Mouse (Mus musculus) embryonic facial prominence, embryonic 12.5 days (tissue): ENCODE results near the gene Gm17651. TPM values are rescaled to one million over a fixed set of nuclear protein-coding genes. Genes with fewer than 3 reads are reported as not detected.

Source experiments
- ATAC-seq: fragments of 200-750 bp; cut with Nextera tagmentation; 2 replicates; pipeline ENCODE4 v1.8.0; 2017; ENCODE audit not compliant: insufficient number of reproducible peaks, insufficient read depth, low FRiP score, low TSS enrichment
- H3K27ac ChIP-seq: fragments of 300-500 bp; sonication (generic); 2 replicates; pipeline ENCODE4 v1.5.1; 2016; ENCODE audit warnings: mild to moderate bottlenecking
- H3K27me3 ChIP-seq: fragments of 300-500 bp; sonication (generic); 2 replicates; pipeline ENCODE4 v1.6.1; 2016; ENCODE audit warnings: mild to moderate bottlenecking, moderate library complexity
- H3K36me3 ChIP-seq: fragments of 300-500 bp; sonication (generic); 2 replicates; pipeline ENCODE4 v1.6.1; 2016; ENCODE audit warnings: mild to moderate bottlenecking
- H3K4me1 ChIP-seq: fragments of 300-500 bp; sonication (generic); 2 replicates; pipeline ENCODE4 v1.6.1; 2016
- H3K4me2 ChIP-seq: fragments of 300-500 bp; sonication (generic); replicated peaks from 2 replicates; pipeline ENCODE4 v1.6.1; 2016; ENCODE audit warnings: mild to moderate bottlenecking, moderate library complexity
- H3K4me3 ChIP-seq: fragments of 300-500 bp; sonication (generic); 2 replicates; pipeline ENCODE4 v1.5.1; 2016; ENCODE audit warnings: mild to moderate bottlenecking
- H3K9ac ChIP-seq: fragments of 300-500 bp; sonication (generic); 2 replicates; pipeline ENCODE4 v1.6.1; 2016; ENCODE audit warnings: mild to moderate bottlenecking, moderate library complexity
- H3K9me3 ChIP-seq: fragments of 300-500 bp; sonication (generic); 2 replicates; pipeline ENCODE4 v1.6.1; 2016; ENCODE audit warnings: mild to moderate bottlenecking, moderate library complexity
- WGBS: fragments of 180-500 bp; shearing (Covaris S2); methylation state at CpG from one replicate; pipeline ENCODE4 v1.1.7; 2016; 5-methylcytosine and 5-hydroxymethylcytosine counted together
- microRNA-seq: library from miRNA; unstranded; fragments of <30 nt; microRNA quantifications from one replicate; pipeline ENCODE4, GENCODE M21; 2017
- polyA plus RNA-seq: library from polyadenylated mRNA; unstranded; fragments of >200 nt; fragmentation: Nextera tagmentation; extraction: Ambion mirVana; gene quantifications from 2 replicates; pipeline ENCODE4 v1.2.1, GENCODE M21; 2016

Gm17651 gene
- polyA plus RNA-seq, 1 experiment from 2014 or later, result not detected

DNA sequence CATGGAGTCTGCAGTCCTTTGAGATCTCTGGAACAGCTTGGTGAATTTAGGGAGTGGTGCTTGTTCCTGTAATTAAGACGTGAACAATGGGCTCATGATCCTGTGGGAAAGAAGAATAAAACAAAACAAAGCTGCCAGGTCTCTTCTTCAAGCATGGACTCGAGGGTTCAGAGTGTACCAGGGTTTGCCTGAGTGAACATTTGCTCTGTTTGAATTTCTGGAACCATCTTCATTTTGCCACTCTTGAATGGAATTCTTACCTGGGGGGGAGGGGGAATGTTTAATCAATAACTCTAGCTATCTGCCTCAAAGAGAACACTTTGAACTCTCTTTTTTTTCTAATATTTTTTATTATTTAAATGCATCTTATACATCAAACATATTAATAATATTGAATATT is 49.9 kb downstream of the Gm17651 start:
- peaks cover 5% of the 10 kb centered on the region; the same call in 1 of the 2 replicates for H3K4me1 ChIP-seq
- no peak overlapping the region for H3K4me3 ChIP-seq
- no peaks in the 10 kb centered on the region for H3K36me3 ChIP-seq
- ATAC-seq, result no peak
- H3K27me3 ChIP-seq, result no peaks in the 10 kb centered on the region
- no peaks in the 10 kb centered on the region for H3K9me3 ChIP-seq
- 45% methylated on average over 2 of the region's 2 CpGs for WGBS
- no peak overlapping the region for H3K27ac ChIP-seq
- no peak overlapping the region for H3K4me2 ChIP-seq
- no peak overlapping the region for H3K9ac ChIP-seq

Small RNA genes within 50 kb of the gene (microRNA-seq; reads per million reads assigned to microRNA genes)
- gene Mir7225, result not detected

Other genes with a start within 250 kb of the Gm17651 start
- 20.1 and 20.5 TPM in 2 replicates for gene Chd1l, start 64.5 kb downstream of the Gm17651 start, polyA plus RNA-seq
- 1.3 and 1.5 TPM in 2 replicates for gene Fmo5, start 45.9 kb downstream of the Gm17651 start, polyA plus RNA-seq
- 9.6 and 10.8 TPM in 2 replicates for gene Prkab2, start 16.5 kb downstream of the Gm17651 start, polyA plus RNA-seq
- 32.4 and 34.9 TPM in 2 replicates for gene Pde4dip, start 214.0 kb upstream of the Gm17651 start, polyA plus RNA-seq
- gene Sec22b, start 226.5 kb upstream of the Gm17651 start, polyA plus RNA-seq, result 128 and 129 TPM in 2 replicates